Mouse (Mus musculus) CH12.LX (cell line): ENCODE results near the gene 2210011C24Rik. TPM values are rescaled to one million over a fixed set of nuclear protein-coding genes. Genes with fewer than 3 reads are reported as not detected.

Source experiments
- DNase-seq: peaks from one replicate; pipeline ENCODE4 v3.0.0-alpha.2; 2013; ENCODE audit errors: extremely low read depth
- H3K27ac ChIP-seq: 2 replicates; pipeline ENCODE4 v1.5.1; 2012; ENCODE audit warnings: low read depth, mild to moderate bottlenecking, control low read depth, moderate library complexity; ENCODE audit not compliant: insufficient read depth
- H3K27me3 ChIP-seq: replicated peaks from 2 replicates; pipeline ENCODE3; 2012; ENCODE audit warnings: inconsistent platforms
- H3K36me3 ChIP-seq, 2 experiments: replicated peaks in 1 of 2; 2 replicates each; pipeline versions ENCODE3 to v1.6.1; 2012; ENCODE audit warnings: inconsistent platforms in 1 of 2, low read length in 1 of 2, mild to moderate bottlenecking in 1 of 2, mixed read lengths in 1 of 2, moderate library complexity in 1 of 2; ENCODE audit not compliant: control insufficient read depth in 1 of 2, insufficient read depth in 1 of 2
- H3K4me1 ChIP-seq, 2 experiments: 2 replicates each; pipeline ENCODE4 v1.6.1; 2012; ENCODE audit warnings: inconsistent platforms in 1 of 2, moderate library complexity in 1 of 2; ENCODE audit not compliant: insufficient read depth in 2 of 2, control insufficient read depth in 1 of 2
- H3K4me2 ChIP-seq: 2 replicates; pipeline ENCODE4 v1.6.1; 2012; ENCODE audit warnings: low read depth, mild to moderate bottlenecking, control low read depth; ENCODE audit not compliant: poor library complexity, insufficient read depth, severe bottlenecking
- H3K4me3 ChIP-seq, 3 experiments: fragments of 150-350 bp in 1 of 3; sonication (generic) in 1 of 3; replicated peaks in 1 of 3; 2 replicates each; pipeline versions ENCODE3 to v1.5.1; 2011 to 2012; ENCODE audit warnings: low read depth in 2 of 3, low read length in 2 of 3, mild to moderate bottlenecking in 2 of 3, moderate library complexity in 2 of 3, control low read depth in 1 of 3, improper control_type of control experiment in 1 of 3, inconsistent platforms in 1 of 3, mixed read lengths in 1 of 3; ENCODE audit not compliant: poor library complexity in 1 of 3
- H3K79me2 ChIP-seq: replicated peaks from 2 replicates; pipeline ENCODE4 v1.6.1; 2012; ENCODE audit warnings: mild to moderate bottlenecking, moderate library complexity; ENCODE audit not compliant: control insufficient read depth, poor library complexity, insufficient read depth, severe bottlenecking; ENCODE audit errors: extremely low read depth
- H3K9ac ChIP-seq: 2 replicates; pipeline ENCODE4 v1.6.1; 2012; ENCODE audit warnings: low read depth, mild to moderate bottlenecking, control low read depth, moderate library complexity; ENCODE audit not compliant: insufficient read depth
- H3K9me3 ChIP-seq: replicated peaks from 2 replicates; pipeline ENCODE3; 2012; ENCODE audit warnings: low read length, inconsistent platforms, mixed read lengths
- CHD1 ChIP-seq: IDR thresholded peaks from 2 replicates; pipeline ENCODE4 v1.6.1; 2012; ENCODE audit warnings: low read depth, low read length, improper control_type of control experiment, inconsistent platforms
- CHD2 ChIP-seq: IDR thresholded peaks from 2 replicates; pipeline ENCODE4 v1.6.1; 2011; ENCODE audit warnings: low read length, improper control_type of control experiment
- ELF1 ChIP-seq: IDR thresholded peaks from 2 replicates; pipeline ENCODE4 v1.6.1; 2014; ENCODE audit warnings: low read depth, mild to moderate bottlenecking, inconsistent platforms, low read length, improper control_type of control experiment
- EP300 ChIP-seq: IDR thresholded peaks from 2 replicates; pipeline ENCODE4 v1.6.1; 2011; ENCODE audit warnings: low read length, improper control_type of control experiment
- ETS1 ChIP-seq: conservative IDR thresholded peaks from 2 replicates; pipeline ENCODE4 v1.6.1; 2012; ENCODE audit warnings: low read depth, mild to moderate bottlenecking, inconsistent platforms, low read length, improper control_type of control experiment, moderate library complexity
- GABPA ChIP-seq: IDR thresholded peaks from 2 replicates; pipeline ENCODE4 v1.6.1; 2012; ENCODE audit warnings: low read depth, low read length, improper control_type of control experiment, inconsistent platforms; ENCODE audit not compliant: insufficient replicate concordance
- HCFC1 ChIP-seq: IDR thresholded peaks from 2 replicates; pipeline ENCODE4 v1.6.1; 2012; ENCODE audit warnings: low read depth, mild to moderate bottlenecking, inconsistent platforms, low read length, improper control_type of control experiment
- IRF4 ChIP-seq: IDR thresholded peaks from 2 replicates; pipeline ENCODE4 v1.6.1; 2014; ENCODE audit warnings: low read depth, mild to moderate bottlenecking, inconsistent platforms, low read length, improper control_type of control experiment
- JUND ChIP-seq: conservative IDR thresholded peaks from 2 replicates; pipeline ENCODE4 v1.6.1; 2011; ENCODE audit warnings: low read depth, low read length, improper control_type of control experiment
- KAT2A ChIP-seq: IDR thresholded peaks from 2 replicates; pipeline ENCODE4 v1.6.1; 2012; ENCODE audit warnings: low read length, improper control_type of control experiment, inconsistent platforms; ENCODE audit not compliant: insufficient replicate concordance
- MAZ ChIP-seq: IDR thresholded peaks from 2 replicates; pipeline ENCODE4 v1.6.1; 2012; ENCODE audit warnings: low read depth, mild to moderate bottlenecking, inconsistent platforms, low read length, improper control_type of control experiment, moderate library complexity
- MEF2A ChIP-seq: IDR thresholded peaks from 2 replicates; pipeline ENCODE4 v1.6.1; 2014; ENCODE audit warnings: low read depth, mild to moderate bottlenecking, inconsistent platforms, low read length, improper control_type of control experiment, borderline replicate concordance
- MXI1 ChIP-seq: IDR thresholded peaks from 2 replicates; pipeline ENCODE4 v1.6.1; 2011; ENCODE audit warnings: mild to moderate bottlenecking, low read depth, low read length, improper control_type of control experiment
- NELFE ChIP-seq: IDR thresholded peaks from 2 replicates; pipeline ENCODE4 v1.6.1; 2011; ENCODE audit warnings: low read depth, low read length, improper control_type of control experiment
- POLR2AphosphoS2 ChIP-seq: IDR thresholded peaks from 2 replicates; pipeline ENCODE4 v1.6.1; 2011; ENCODE audit warnings: low read depth, low read length, improper control_type of control experiment
- SMC3 ChIP-seq: IDR thresholded peaks from 2 replicates; pipeline ENCODE4 v1.6.1; 2011; ENCODE audit warnings: low read depth, low read length, improper control_type of control experiment
- TBP ChIP-seq: conservative IDR thresholded peaks from 2 replicates; pipeline ENCODE4 v1.6.1; 2011; ENCODE audit warnings: low read depth, low read length, improper control_type of control experiment
- TCF12 ChIP-seq: IDR thresholded peaks from 2 replicates; pipeline ENCODE4 v1.6.1; 2014; ENCODE audit warnings: low read depth, mild to moderate bottlenecking, inconsistent platforms, low read length, improper control_type of control experiment
- ZC3H11A ChIP-seq: IDR thresholded peaks from 2 replicates; pipeline ENCODE4 v1.6.1; 2012; ENCODE audit warnings: low read depth, mild to moderate bottlenecking, inconsistent platforms, low read length, improper control_type of control experiment
- ZKSCAN1 ChIP-seq: IDR thresholded peaks from 2 replicates; pipeline ENCODE4 v1.6.1; 2012; ENCODE audit warnings: low read depth, inconsistent platforms, low read length, improper control_type of control experiment, borderline replicate concordance
- ZMIZ1 ChIP-seq: IDR thresholded peaks from 2 replicates; pipeline ENCODE4 v1.6.1; 2012; ENCODE audit warnings: low read depth, mild to moderate bottlenecking, inconsistent platforms, low read length, improper control_type of control experiment
- dilution Hi-C: fragments of 300-500 bp; cut with MboI; formaldehyde crosslinking; loops from 2 replicates; pipeline ENCODE4 v1.14.3; 2020; ENCODE audit warnings: low sequenced_read_pairs; ENCODE audit not compliant: extremely low pct_unique_long_range_greater_than_20kb, extremely low pct_ligation_motif_present
- in situ Hi-C: fragments of 300-500 bp; cut with MboI; formaldehyde crosslinking; loops from 3 replicates; pipeline ENCODE4 v1.14.3; 2019; ENCODE audit warnings: low sequenced_read_pairs, low pct_ligation_motif_present, low pct_unique_long_range_greater_than_20kb, mixed read lengths
- polyA plus RNA-seq: library from polyadenylated mRNA; unstranded; fragments of >175 nt; gene quantifications from 2 replicates; pipeline ENCODE4 v1.2.1, GENCODE M21; 2012; ENCODE audit warnings: low read depth; ENCODE audit not compliant: insufficient read length
- total RNA-seq, 2 experiments: library from RNA; depleted of rRNA; stranded (reverse); fragments of 300-350 nt in 1 of 2; fragments of >200 nt in 1 of 2; gene quantifications; 2 replicates each; pipeline ENCODE4 v1.2.3; 2012 to 2014

Gene 2210011C24Rik
- total and polyA plus RNA-seq, 3 experiments, result not detected

DNA sequence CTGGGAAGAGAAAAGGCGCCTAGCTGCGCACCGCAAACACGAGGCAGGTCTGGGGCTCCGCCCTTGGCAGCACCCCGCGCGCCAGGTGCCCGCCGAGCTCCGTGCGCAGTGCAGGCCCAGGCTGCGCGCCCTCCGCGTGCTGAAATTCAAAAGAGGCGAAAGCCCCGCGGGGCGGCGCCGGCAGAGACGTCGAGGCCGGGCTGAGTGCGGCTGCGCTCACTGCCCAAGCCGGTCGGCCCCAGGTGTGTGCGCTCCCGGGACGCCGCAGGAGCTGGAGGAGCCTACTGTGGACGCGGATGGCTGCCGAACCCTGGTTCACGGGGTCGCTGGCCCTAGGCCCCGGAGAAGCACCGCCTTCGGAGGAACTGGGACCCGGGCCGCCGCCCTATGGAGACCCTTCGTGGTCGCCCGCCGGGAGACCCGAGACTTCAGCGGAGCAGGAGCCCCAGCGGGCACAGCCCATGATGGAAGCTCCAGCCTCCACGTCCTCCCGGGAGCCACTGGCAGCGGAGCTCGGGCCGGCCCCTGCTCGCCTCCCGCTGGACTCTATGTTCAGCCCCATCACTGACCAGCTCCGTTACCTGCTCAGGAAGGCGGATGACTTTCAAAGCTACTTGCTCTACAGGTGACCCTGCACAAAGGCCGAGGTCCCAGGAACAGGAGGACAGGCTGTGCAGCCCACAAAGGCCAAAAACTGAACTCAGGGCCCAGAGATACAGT lies 10.5 kb downstream of the 2210011C24Rik start, which contains the start of gene 1700067K01Rik:
Gene 1700067K01Rik, plus strand, starts transcription at position 222 of the 720 bp plus-strand sequence.
- Histone ChIP-seq H3K4me3 (no peak within 1 kb of the TSS), H3K36me3 (peaks cover 14 to 43% of the 10 kb centered on the region in 2 experiments), H3K9me3 (no peaks in the 10 kb centered on the region), H3K4me1 (peaks cover 18 to 40% of the 10 kb centered on the region in 2 experiments), H3K27me3 (no peaks in the 10 kb centered on the region), H3K27ac (no peak within 1 kb of the TSS), H3K9ac (no peak within 1 kb of the TSS), H3K79me2 (peaks cover 3% of the 10 kb centered on the region; the same call in 1 of the 2 replicates), H3K4me2 (no peak within 1 kb of the TSS)
- TF ChIP-seq ELF1 (no peak), HCFC1 (no peak), TBP (no peak), TCF12 (no peak), JUND (no peak), ZKSCAN1 (no peak), SMC3 (no peak), EP300 (no peak)
- no peak for DNase-seq
- in situ Hi-C loops, result no loop called here
- dilution Hi-C loops, result no loop called here

- Histone ChIP-seq H3K27me3 (no peaks in the 10 kb centered on the region), H3K79me2 (peaks cover 3% of the 10 kb centered on the region; the same call in 1 of the 2 replicates), H3K36me3 (peaks cover 14 to 44% of the 10 kb centered on the region in 2 experiments), H3K27ac (no peak overlapping the region), H3K4me3 (no peak overlapping the region)
- no peak for TF ChIP-seq ZMIZ1
- no peak for TF ChIP-seq ZC3H11A
- TF ChIP-seq POLR2AphosphoS2, result no peak
- no peak for TF ChIP-seq MEF2A
- TF ChIP-seq IRF4, result no peak
- TF ChIP-seq KAT2A, result no peak
- TF ChIP-seq MXI1, result no peak
- TF ChIP-seq CHD1, result no peak
- TF ChIP-seq HCFC1, result no peak
- no peak for TF ChIP-seq TCF12
- TF ChIP-seq MAZ, result no peak
- TF ChIP-seq CHD2, result no peak
- TF ChIP-seq ETS1, result no peak
- no peak for TF ChIP-seq NELFE
- no peak for TF ChIP-seq GABPA
- TF ChIP-seq, all 38 proteins: peak for 0
- DNase-seq, result no peak
- dilution Hi-C loops, result no loop called here
- H3K4me1 ChIP-seq, result peaks cover 18 to 37% of the 10 kb centered on the region in 2 experiments
- no peak overlapping the region for H3K9ac ChIP-seq
- no peak overlapping the region for H3K4me2 ChIP-seq
- no peaks in the 10 kb centered on the region for H3K9me3 ChIP-seq
- in situ Hi-C loops, result no loop called here
Observed at GRCm38 (mm10) chr8:83999825-84000224, 12.1 kb downstream of the 2210011C24Rik start.
